Mouse (Mus musculus) heart, embryonic 11.5 days (tissue): Measurements from ENCODE around the gene Syt14. TPM values are rescaled to one million over a fixed set of nuclear protein-coding genes. Genes with fewer than 3 reads are reported as not detected.

Experiments
- ATAC-seq: fragments of 200-750 bp; cut with Nextera tagmentation; replicated peaks from 2 replicates; pipeline ENCODE4 v1.8.0; 2017; ENCODE audit warnings: moderate library complexity; ENCODE audit not compliant: insufficient number of reproducible peaks, low FRiP score, low TSS enrichment
- H3K27ac ChIP-seq: fragments of 300-500 bp; sonication (generic); 2 replicates; pipeline ENCODE4 v1.5.1; 2014; ENCODE audit warnings: mild to moderate bottlenecking, low read depth, low read length
- H3K27me3 ChIP-seq: fragments of 300-500 bp; sonication (generic); 2 replicates; pipeline ENCODE4 v1.6.1; 2014; ENCODE audit warnings: mild to moderate bottlenecking, low read length, mixed read lengths; ENCODE audit not compliant: control insufficient read depth, insufficient read depth
- H3K36me3 ChIP-seq: fragments of 300-500 bp; sonication (generic); 2 replicates; pipeline ENCODE4 v1.6.1; 2014; ENCODE audit warnings: mild to moderate bottlenecking, low read length, moderate library complexity, mixed read lengths; ENCODE audit not compliant: control insufficient read depth, insufficient read depth
- H3K4me1 ChIP-seq: fragments of 300-500 bp; sonication (generic); 2 replicates; pipeline ENCODE4 v1.6.1; 2014; ENCODE audit warnings: low read length; ENCODE audit not compliant: control insufficient read depth, insufficient read depth
- H3K4me2 ChIP-seq: fragments of 300-500 bp; sonication (generic); 2 replicates; pipeline ENCODE4 v1.6.1; 2014; ENCODE audit warnings: mild to moderate bottlenecking, moderate library complexity
- H3K4me3 ChIP-seq: fragments of 300-500 bp; sonication (generic); 2 replicates; pipeline ENCODE4 v1.5.1; 2014; ENCODE audit warnings: low read depth, low read length
- H3K9ac ChIP-seq: fragments of 300-500 bp; sonication (generic); 2 replicates; pipeline ENCODE4 v1.6.1; 2014; ENCODE audit warnings: mild to moderate bottlenecking, low read depth, low read length, moderate library complexity
- H3K9me3 ChIP-seq: fragments of 300-500 bp; sonication (generic); replicated peaks from 2 replicates; pipeline ENCODE4 v1.6.1; 2016; ENCODE audit warnings: low read length; ENCODE audit not compliant: control insufficient read depth
- WGBS: fragments of 180-500 bp; shearing (Covaris S2); extraction: QIAGEN DNeasy Blood & Tissue Kit; methylation state at CpG from one replicate; pipeline ENCODE4 v1.1.7; 2014; ENCODE audit not compliant: insufficient replicate concordance; 5-methylcytosine and 5-hydroxymethylcytosine counted together
- polyA plus RNA-seq: library from polyadenylated mRNA; unstranded; fragments of >200 nt; fragmentation: Nextera tagmentation; extraction: Ambion mirVana; gene quantifications from 2 replicates; pipeline ENCODE4 v1.2.1, GENCODE M21; 2014

Gene Syt14
- polyA plus RNA-seq, 1 experiment from 2014 or later = 2.3 TPM

DNA sequence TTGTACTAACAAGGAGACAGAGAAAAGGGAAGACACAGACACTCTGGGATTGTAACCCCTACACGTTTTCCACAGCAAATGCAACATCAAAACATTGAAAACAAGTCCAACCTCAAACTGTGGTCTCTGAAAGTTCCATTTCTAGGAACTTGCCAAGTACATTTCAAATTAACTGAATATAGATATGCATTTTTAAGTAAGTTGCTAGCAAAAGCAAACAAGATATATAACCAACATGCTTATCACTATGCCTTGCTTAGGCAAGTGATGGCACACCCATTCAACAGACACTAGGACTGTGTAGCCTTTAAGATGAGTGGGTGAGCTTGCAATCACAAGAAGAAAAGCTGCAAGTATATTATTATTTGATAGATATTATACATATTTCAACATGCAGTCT lies 54.5 kb downstream of the Syt14 start:
- ATAC-seq = no peak
- Histone ChIP-seq H3K4me1 (no peaks in the 10 kb centered on the region), H3K36me3 (no peaks in the 10 kb centered on the region), H3K4me2 (no peak overlapping the region), H3K9ac (no peak overlapping the region), H3K27ac (no peak overlapping the region), H3K4me3 (no peak overlapping the region), H3K9me3 (no peaks in the 10 kb centered on the region), H3K27me3 (no peaks in the 10 kb centered on the region)
- 52% methylated on average over 1 of the region's 1 CpGs for WGBS

DNA sequence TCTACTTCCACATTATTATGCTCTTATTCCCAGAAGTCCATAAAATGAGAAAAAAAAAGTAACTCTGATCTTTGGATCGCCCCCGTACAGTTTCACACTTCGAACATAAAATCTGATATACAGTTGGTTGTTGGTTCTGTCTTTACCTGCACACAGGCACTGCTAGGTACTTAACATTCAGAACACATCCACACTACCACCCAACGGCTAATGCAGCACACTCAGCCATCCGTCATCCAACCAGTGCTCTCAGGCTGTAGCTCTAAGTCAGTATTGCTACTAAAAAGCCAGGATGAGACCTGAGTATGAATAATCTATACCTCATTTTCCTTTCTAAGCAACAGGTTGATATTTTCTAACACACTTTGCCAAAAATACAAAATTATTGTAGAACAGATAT lies 73.3 kb downstream of the Syt14 start:
- Histone ChIP-seq H3K4me1 (no peaks in the 10 kb centered on the region), H3K9ac (no peak overlapping the region), H3K36me3 (no peaks in the 10 kb centered on the region), H3K4me2 (no peak overlapping the region), H3K4me3 (no peak overlapping the region), H3K27ac (no peak overlapping the region), H3K27me3 (no peaks in the 10 kb centered on the region), H3K9me3 (no peaks in the 10 kb centered on the region)
- WGBS = 91% methylated on average over 5 of the region's 5 CpGs
- ATAC-seq = no peak

- Histone ChIP-seq H3K4me2 (no peak overlapping the region), H3K4me1 (no peaks in the 10 kb centered on the region), H3K27ac (no peak overlapping the region), H3K9me3 (no peaks in the 10 kb centered on the region), H3K9ac (no peak overlapping the region), H3K36me3 (no peaks in the 10 kb centered on the region), H3K27me3 (no peaks in the 10 kb centered on the region), H3K4me3 (no peak overlapping the region)
- no peak for ATAC-seq
- WGBS = 54% methylated on average over 2 of the region's 2 CpGs
Measured at GRCm38 (mm10) chr1:192947839-192948173, 87.8 kb downstream of the Syt14 start.

DNA sequence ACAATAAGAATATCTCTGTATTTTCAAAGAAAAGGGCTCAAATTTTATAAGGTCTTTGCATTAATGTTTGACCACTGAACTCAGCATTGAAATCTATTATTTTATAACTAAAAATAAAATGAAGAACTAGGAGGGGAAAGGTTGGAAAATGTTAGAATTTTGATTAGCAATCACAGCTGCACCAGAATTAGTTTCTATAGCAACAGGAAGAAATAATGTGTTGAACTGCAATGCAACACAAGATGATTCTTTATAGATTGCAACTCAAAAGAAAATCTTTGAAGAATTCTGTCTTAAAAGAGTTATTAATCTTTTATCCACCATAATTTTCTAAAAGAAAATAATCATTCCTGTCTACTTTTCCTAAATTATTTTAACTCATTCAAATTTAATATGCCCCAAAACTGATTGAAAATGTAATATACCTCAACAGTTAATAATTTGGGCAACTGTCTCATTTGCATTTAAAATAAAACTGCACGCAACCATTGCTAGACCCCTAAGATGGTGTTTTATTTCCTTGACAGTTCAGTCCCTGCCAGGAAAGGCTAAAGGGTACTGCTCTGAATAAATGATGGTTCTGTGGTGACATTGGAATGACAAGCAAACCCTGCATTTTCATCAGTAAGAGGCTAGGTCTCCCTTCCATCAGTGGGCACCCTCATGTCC lies 88.3 kb downstream of the Syt14 start:
- ATAC-seq = no peak
- H3K4me1 ChIP-seq = no peaks in the 10 kb centered on the region
- no peaks in the 10 kb centered on the region for H3K27me3 ChIP-seq
- H3K4me2 ChIP-seq = no peak overlapping the region
- H3K4me3 ChIP-seq = no peak overlapping the region
- H3K9me3 ChIP-seq = no peaks in the 10 kb centered on the region
- H3K27ac ChIP-seq = no peak overlapping the region
- no peaks in the 10 kb centered on the region for H3K36me3 ChIP-seq
- WGBS = 92% methylated on average over 1 of the region's 1 CpGs
- no peak overlapping the region for H3K9ac ChIP-seq

- Histone ChIP-seq H3K4me3 (no peak overlapping the region), H3K9ac (no peak overlapping the region), H3K4me1 (no peaks in the 10 kb centered on the region), H3K36me3 (no peaks in the 10 kb centered on the region), H3K9me3 (no peaks in the 10 kb centered on the region), H3K4me2 (no peak overlapping the region), H3K27me3 (no peaks in the 10 kb centered on the region), H3K27ac (no peak overlapping the region)
- no peak for ATAC-seq
- 57% methylated on average over 2 of the region's 2 CpGs for WGBS
Measured at GRCm38 (mm10) chr1:192939033-192939432, 96.5 kb downstream of the Syt14 start.

- no peak overlapping the region for H3K4me3 ChIP-seq
- H3K27me3 ChIP-seq = no peaks in the 10 kb centered on the region
- H3K27ac ChIP-seq = no peak overlapping the region
- no peaks in the 10 kb centered on the region for H3K9me3 ChIP-seq
- ATAC-seq = no peak
- no peak overlapping the region for H3K9ac ChIP-seq
- H3K4me1 ChIP-seq = no peaks in the 10 kb centered on the region
- H3K36me3 ChIP-seq = no peaks in the 10 kb centered on the region
- no peak overlapping the region for H3K4me2 ChIP-seq
- 83% methylated on average over 2 of the region's 2 CpGs for WGBS
Measured at GRCm38 (mm10) chr1:192937956-192938355, 97.6 kb downstream of the Syt14 start.

DNA sequence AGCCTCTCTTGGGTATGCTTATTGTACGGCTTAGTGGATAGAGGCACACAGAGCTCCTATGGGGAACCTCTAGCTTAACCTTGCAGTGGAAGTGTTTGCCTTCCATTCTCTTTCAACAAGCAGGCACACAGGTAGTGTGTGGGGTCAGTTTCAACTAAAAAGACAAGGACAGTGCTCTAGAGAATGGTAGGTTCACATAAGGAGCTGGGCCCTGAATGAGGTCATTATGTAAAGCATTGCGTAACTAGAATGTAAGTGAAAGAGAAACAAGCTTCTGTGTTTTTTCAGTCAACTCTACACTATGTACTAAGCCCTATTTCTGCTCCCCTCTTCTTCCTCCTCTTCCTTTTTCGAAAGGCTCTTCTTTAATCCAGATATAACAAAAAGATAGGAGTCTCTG lies 103.8 kb downstream of the Syt14 start:
- Histone ChIP-seq H3K9me3 (no peaks in the 10 kb centered on the region), H3K4me1 (no peaks in the 10 kb centered on the region), H3K27me3 (no peaks in the 10 kb centered on the region), H3K27ac (no peak overlapping the region), H3K9ac (no peak overlapping the region), H3K36me3 (no peaks in the 10 kb centered on the region), H3K4me2 (no peak overlapping the region), H3K4me3 (no peak overlapping the region)
- ATAC-seq = no peak
- 91% methylated on average over 3 of the region's 3 CpGs for WGBS

- H3K27ac ChIP-seq = no peak overlapping the region
- no peak for ATAC-seq
- no peaks in the 10 kb centered on the region for H3K36me3 ChIP-seq
- H3K4me2 ChIP-seq = no peak overlapping the region
- no peak overlapping the region for H3K4me3 ChIP-seq
- WGBS = 67% methylated on average over 3 of the region's 3 CpGs
- no peaks in the 10 kb centered on the region for H3K9me3 ChIP-seq
- H3K9ac ChIP-seq = no peak overlapping the region
- H3K4me1 ChIP-seq = no peaks in the 10 kb centered on the region
- H3K27me3 ChIP-seq = no peaks in the 10 kb centered on the region
Measured at GRCm38 (mm10) chr1:192912101-192912728, 123.4 kb downstream of the Syt14 start.

DNA sequence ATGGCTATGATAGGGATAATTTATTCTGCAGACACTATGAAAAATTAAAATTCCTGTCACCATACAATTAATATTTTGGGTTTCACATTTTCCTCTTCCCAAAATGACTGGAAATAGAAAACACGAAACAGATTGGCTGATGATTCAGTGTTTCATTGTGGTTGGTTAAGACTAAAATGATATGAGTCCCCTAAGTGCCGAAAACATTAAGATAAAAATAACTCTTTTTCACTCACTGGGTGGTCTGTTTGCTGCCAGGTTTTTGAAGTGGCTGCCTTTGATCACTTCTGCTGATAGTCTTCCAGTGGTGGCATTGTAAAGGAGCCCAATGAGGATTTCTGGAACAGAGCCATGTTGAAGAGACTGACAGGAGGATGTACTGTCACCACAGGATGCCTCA lies 134.1 kb downstream of the Syt14 start:
- Histone ChIP-seq H3K4me1 (no peaks in the 10 kb centered on the region), H3K4me2 (no peak overlapping the region), H3K27me3 (no peaks in the 10 kb centered on the region), H3K36me3 (no peaks in the 10 kb centered on the region), H3K9me3 (no peaks in the 10 kb centered on the region), H3K9ac (no peak overlapping the region), H3K27ac (no peak overlapping the region), H3K4me3 (no peak overlapping the region)
- WGBS = 59% methylated on average over 2 of the region's 2 CpGs
- no peak for ATAC-seq
